Mouse (Mus musculus): ENCODE measurements around the gene Hcn3.

GRCm38 (mm10) chr3:89164506-89165267 lies 4.7 kb upstream of the Hcn3 start, which contains the start of gene Clk2:
- TF ChIP-seq CTCF (IDR thresholded peaks at IDR 0.05; ENCODE audit: low read depth, low read length) (no peak), POLR2A (IDR thresholded peaks at IDR 0.05; ENCODE audit: borderline replicate concordance, low read depth, low read length) (no peak)
